Mouse (Mus musculus) ES-Bruce4 (cell line): ENCODE results near the gene Amigo1.

ENCODE experiments used
- CTCF ChIP-seq: IDR thresholded peaks from one replicate; pipeline ENCODE4 v1.8.1; 2011; ENCODE audit warnings: low read depth, low read length
- EP300 ChIP-seq: IDR thresholded peaks from 2 replicates; pipeline ENCODE4 v1.6.1; 2011; ENCODE audit warnings: low read depth, low read length; ENCODE audit not compliant: insufficient read depth

DNA sequence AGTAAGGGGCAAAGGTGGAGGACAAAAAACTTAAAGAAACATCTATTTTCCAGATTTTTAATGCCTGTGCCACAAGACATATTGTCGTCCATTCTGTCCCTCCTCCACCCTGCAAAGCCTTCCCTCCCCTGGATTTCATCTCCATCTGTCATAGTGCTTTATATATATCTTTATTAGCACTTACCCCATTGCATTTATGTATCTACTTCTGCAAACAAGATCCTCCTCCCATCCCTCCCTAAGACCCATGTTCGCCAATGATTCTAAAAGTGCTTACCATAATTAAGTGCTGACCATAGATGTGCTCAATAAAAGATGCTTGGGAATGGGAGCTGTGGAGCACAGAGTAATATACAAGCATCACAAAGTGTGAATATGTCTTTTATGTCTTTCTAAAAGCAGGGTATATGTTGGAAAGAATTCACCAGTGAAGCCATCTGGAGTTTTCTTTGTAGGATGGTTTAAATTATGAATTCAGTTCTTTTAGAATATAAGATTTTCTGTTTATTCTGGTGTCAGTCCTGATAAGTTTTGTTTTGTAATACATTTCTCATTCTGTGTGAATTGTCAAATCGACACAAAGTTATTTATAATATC is 55.2 kb downstream of the Amigo1 start:
- TF ChIP-seq CTCF: no peak
- no peak for TF ChIP-seq EP300
